Comparison of ENCODE assay signal across 21 mouse cellular contexts in the genomic region with DNA sequence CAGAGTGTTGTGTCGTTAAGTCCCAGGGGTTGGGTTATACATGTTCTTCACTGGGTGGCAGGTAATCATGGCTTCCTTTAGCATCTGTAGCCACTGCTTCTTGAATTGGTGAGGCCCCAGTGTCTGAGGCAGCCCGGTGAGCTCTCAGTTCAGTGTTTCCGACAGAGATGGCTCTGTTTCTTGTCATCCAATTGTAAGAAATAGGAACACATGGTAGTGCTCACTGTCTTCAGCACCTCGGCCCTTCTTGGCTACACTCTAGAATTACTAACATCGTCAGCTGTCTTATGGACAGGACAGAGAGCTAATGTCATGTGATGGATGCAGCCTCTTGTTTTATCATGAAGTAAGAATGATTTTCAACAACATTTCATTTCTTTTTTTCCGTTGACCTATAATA. TPM values are rescaled to one million over a fixed set of nuclear protein-coding genes. Genes with fewer than 3 reads are reported as not detected.
DNase-seq lines count a peak whose midpoint lies in the region; ATAC-seq and TF ChIP-seq lines count a peak whose summit lies in the region.
"Had no signal": no experiment of that assay in that cellular context is flagged by ENCODE, and none has a peak within 500 bp of the region (broad histone marks: within the 10 kb centered on the region; RNA-seq: fewer than 3 reads in every experiment).

No protein-coding gene starts in this region.

- peaks cover 98% of the 10 kb centered on the region for H3K79me2 ChIP-seq in CH12.LX (replicated peaks; ENCODE audit: control insufficient read depth, extremely low read depth, insufficient read depth, poor library complexity, severe bottlenecking)

- TF ChIP-seq CTCF in spleen, adult 2 months (IDR thresholded peaks at IDR 0.05; ENCODE audit: extremely low read depth, insufficient read depth, insufficient read length, insufficient replicate concordance) = no peak
- no peak for TF ChIP-seq CTCF in CH12.LX (conservative IDR thresholded peaks at IDR 0.05 in 1 of 2, IDR thresholded peaks at IDR 0.05 in 1 of 2; ENCODE audit: low read depth in 2 of 2, low read length in 2 of 2)

- ATAC-seq in forebrain, embryonic 15.5 days (replicated peaks) = no peak
- ATAC-seq in forebrain, embryonic 11.5 days (replicated peaks; ENCODE audit: low FRiP score) = no peak
- ATAC-seq: intestine, postnatal 0 days had no signal

- no peak; the same call in 1 of the 2 replicates for TF ChIP-seq RAD21 in CH12.LX (IDR thresholded peaks at IDR 0.05; ENCODE audit: low read depth, low read length)

- H3K4me3 ChIP-seq in forebrain, embryonic 15.5 days = no peak overlapping the region
- no peak overlapping the region for H3K4me3 ChIP-seq in forebrain, embryonic 11.5 days (ENCODE audit: low read depth, low read length)
- no peak overlapping the region for H3K4me3 ChIP-seq in spleen, adult 2 months (ENCODE audit: extremely low read depth, insufficient read depth, insufficient read length)
- peak overlapping the region; percentile 12 to 42 (median 31) for H3K4me3 ChIP-seq in CH12.LX (replicated peaks in 1 of 3; ENCODE audit: low read depth in 2 of 3, low read length in 2 of 3, poor library complexity in 1 of 3)
- H3K4me3 ChIP-seq: embryonic facial prominence, embryonic 15.5 days; erythroblast, embryonic 14.5 days; forebrain, embryonic 12.5 days; heart, adult 2 months; heart, embryonic 12.5 days; hindbrain, embryonic 10.5 days had no signal

- no peak overlapping the region for H3K4me2 ChIP-seq in forebrain, embryonic 15.5 days (replicated peaks)
- no peak overlapping the region for H3K4me2 ChIP-seq in forebrain, embryonic 11.5 days (ENCODE audit: low read depth, low read length, severe bottlenecking)
- peak overlapping the region; percentile 96 for H3K4me2 ChIP-seq in CH12.LX (ENCODE audit: insufficient read depth, low read depth, poor library complexity, severe bottlenecking)
- H3K4me2 ChIP-seq: embryonic facial prominence, embryonic 15.5 days; forebrain, embryonic 12.5 days; heart, embryonic 12.5 days; hindbrain, embryonic 14.5 days had no signal

- 0 out of 2 replicates have a peak, but pooled peaks have one; percentile 15 for TF ChIP-seq EP300 in CH12.LX (IDR thresholded peaks at IDR 0.05; ENCODE audit: low read length)

- dilution Hi-C loops in CH12.LX (cut with MboI; ENCODE audit: extremely low pct_ligation_motif_present, extremely low pct_unique_long_range_greater_than_20kb, low sequenced_read_pairs) = no loop called here

- peak overlapping the region; percentile 64 for H3K27ac ChIP-seq in forebrain, embryonic 15.5 days (replicated peaks)
- H3K27ac ChIP-seq in forebrain, embryonic 11.5 days (ENCODE audit: low read depth, low read length) = no peak overlapping the region
- H3K27ac ChIP-seq in spleen, adult 2 months (ENCODE audit: insufficient read depth, low read length) = peak overlapping the region; percentile 32; the same call in 1 of the 2 replicates
- peak overlapping the region; percentile 96 for H3K27ac ChIP-seq in CH12.LX (ENCODE audit: insufficient read depth, low read depth)
- H3K27ac ChIP-seq: embryonic facial prominence, embryonic 15.5 days; forebrain, embryonic 12.5 days; hindbrain, embryonic 10.5 days; hindbrain, embryonic 14.5 days had no signal

- no peaks in the 10 kb centered on the region for H3K9me3 ChIP-seq in forebrain, embryonic 15.5 days
- H3K9me3 ChIP-seq in forebrain, embryonic 11.5 days (ENCODE audit: control insufficient read depth, low read length) = no peaks in the 10 kb centered on the region
- H3K9me3 ChIP-seq in CH12.LX (replicated peaks; ENCODE audit: low read length) = peaks cover 8% of the 10 kb centered on the region
- H3K9me3 ChIP-seq: embryonic facial prominence, embryonic 15.5 days; forebrain, embryonic 12.5 days; hindbrain, embryonic 10.5 days had no signal

- H3K4me1 ChIP-seq in forebrain, embryonic 15.5 days = peaks cover 32% of the 10 kb centered on the region
- H3K4me1 ChIP-seq in forebrain, embryonic 11.5 days (replicated peaks; ENCODE audit: control insufficient read depth, insufficient read depth, low read length) = peaks cover 2% of the 10 kb centered on the region; the same call in 1 of the 2 replicates
- peaks cover 56% of the 10 kb centered on the region for H3K4me1 ChIP-seq in spleen, adult 2 months (ENCODE audit: control insufficient read depth, insufficient read depth, insufficient read length)
- H3K4me1 ChIP-seq in CH12.LX (ENCODE audit: control insufficient read depth in 1 of 2, insufficient read depth in 2 of 2) = peaks cover 44 to 90% of the 10 kb centered on the region in 2 experiments

- no peak overlapping the region for H3K9ac ChIP-seq in forebrain, embryonic 15.5 days (replicated peaks)
- no peak overlapping the region for H3K9ac ChIP-seq in forebrain, embryonic 11.5 days (ENCODE audit: low read length)
- peak overlapping the region; percentile 55; the same call in 1 of the 2 replicates for H3K9ac ChIP-seq in CH12.LX (ENCODE audit: insufficient read depth, low read depth)
- H3K9ac ChIP-seq: embryonic facial prominence, embryonic 15.5 days; forebrain, embryonic 12.5 days; heart, embryonic 12.5 days; hindbrain, embryonic 14.5 days had no signal

- no peaks in the 10 kb centered on the region for H3K27me3 ChIP-seq in forebrain, embryonic 15.5 days
- no peaks in the 10 kb centered on the region for H3K27me3 ChIP-seq in forebrain, embryonic 11.5 days (ENCODE audit: control insufficient read depth, insufficient read depth, low read length)
- no peaks in the 10 kb centered on the region for H3K27me3 ChIP-seq in spleen, adult 2 months (ENCODE audit: control insufficient read depth, insufficient read depth, low read length)
- no peaks in the 10 kb centered on the region for H3K27me3 ChIP-seq in CH12.LX (replicated peaks)

- H3K36me3 ChIP-seq in forebrain, embryonic 15.5 days = no peaks in the 10 kb centered on the region
- no peaks in the 10 kb centered on the region for H3K36me3 ChIP-seq in forebrain, embryonic 11.5 days (ENCODE audit: control insufficient read depth, insufficient read depth, low read length)
- 0 out of 2 replicates have a peak, but pooled peaks cover 3% of the 10 kb centered on the region for H3K36me3 ChIP-seq in spleen, adult 2 months (ENCODE audit: control insufficient read depth, insufficient read depth, low read length)
- peaks cover 11 to 75% of the 10 kb centered on the region in 2 experiments for H3K36me3 ChIP-seq in CH12.LX (replicated peaks in 1 of 2; ENCODE audit: control insufficient read depth in 1 of 2, insufficient read depth in 1 of 2, low read length in 1 of 2)
- H3K36me3 ChIP-seq: embryonic facial prominence, embryonic 15.5 days; forebrain, embryonic 12.5 days; heart, embryonic 12.5 days; hindbrain, embryonic 10.5 days had no signal

- 71% methylated on average over 6 of the region's 6 CpGs for WGBS in forebrain, embryonic 15.5 days
- 88% methylated on average over 6 of the region's 6 CpGs for WGBS in forebrain, embryonic 11.5 days
- 72% methylated on average over 6 of the region's 6 CpGs for WGBS in spleen, adult 2 months

- no peak for TF ChIP-seq POLR2A in spleen, adult 2 months (IDR thresholded peaks at IDR 0.05; ENCODE audit: low read depth, low read length)
- no peak for TF ChIP-seq POLR2A in CH12.LX (IDR thresholded peaks at IDR 0.05; ENCODE audit: low read depth, low read length)

- DNase-seq in forebrain, embryonic 11.5 days (ENCODE audit: low spot score) = no peak
- no peak for DNase-seq in spleen, adult 2 months (ENCODE audit: low read depth in 1 of 2, low spot score in 2 of 2)
- no peak for DNase-seq in spleen, adult 18-20 months
- no peak for DNase-seq in CH12.LX (ENCODE audit: extremely low read depth)
- no peak for DNase-seq in cerebellum, postnatal 36 days
- DNase-seq in ovary, adult 18-20 months (ENCODE audit: low spot score) = no peak
- DNase-seq: adrenal gland, adult 8-10 months; adrenal gland, postnatal 36 days; cerebellum, adult 2 months; cerebellum, postnatal 10 days; embryo, embryonic 11 days; gastrocnemius, postnatal 10 days; heart, adult 2 months had no signal

- in situ Hi-C loops in CH12.LX (cut with MboI; ENCODE audit: low pct_ligation_motif_present, low pct_unique_long_range_greater_than_20kb, low sequenced_read_pairs) = no loop called here

TF ChIP-seq in CH12.LX, 34 proteins besides CTCF, POLR2A, EP300 and RAD21 (continues in another document):
- TF ChIP-seq JUN (IDR thresholded peaks at IDR 0.05; ENCODE audit: insufficient read depth, low read depth, low read length) = no peak
- TF ChIP-seq JUND (conservative IDR thresholded peaks at IDR 0.05; ENCODE audit: low read depth, low read length) = no peak
- 0 out of 2 replicates have a peak, but pooled peaks have one; percentile 10 for TF ChIP-seq ETS1 (conservative IDR thresholded peaks at IDR 0.05; ENCODE audit: low read depth, low read length)
- no peak for TF ChIP-seq ZKSCAN1 (IDR thresholded peaks at IDR 0.05; ENCODE audit: borderline replicate concordance, low read depth, low read length)
- TF ChIP-seq NELFE (IDR thresholded peaks at IDR 0.05; ENCODE audit: low read depth, low read length) = no peak
- no peak for TF ChIP-seq CHD2 (IDR thresholded peaks at IDR 0.05; ENCODE audit: low read length)
- no peak for TF ChIP-seq ZNF384 (IDR thresholded peaks at IDR 0.05; ENCODE audit: low read depth, low read length)
- TF ChIP-seq PAX5 (IDR thresholded peaks at IDR 0.05; ENCODE audit: low read length) = no peak
- TF ChIP-seq HCFC1 (IDR thresholded peaks at IDR 0.05; ENCODE audit: low read depth, low read length) = no peak
- 0 out of 2 replicates have a peak, but pooled peaks have one; percentile 26 for TF ChIP-seq TCF12 (IDR thresholded peaks at IDR 0.05; ENCODE audit: low read depth, low read length)
- peak; percentile 35; the same call in 1 of the 2 replicates for TF ChIP-seq CHD1 (IDR thresholded peaks at IDR 0.05; ENCODE audit: low read depth, low read length)
- TF ChIP-seq BHLHE40 (IDR thresholded peaks at IDR 0.05; ENCODE audit: low read depth, low read length) = peak; percentile 32; the same call in 1 of the 2 replicates
- TF ChIP-seq SIN3A (IDR thresholded peaks at IDR 0.05; ENCODE audit: low read length) = peak; percentile 87

RNA-seq across cellular contexts. Expression of a gene that starts 10.0 kb away (rescaled TPM):
- 22.1 and 24.4 TPM in 2 replicates for polyA plus RNA-seq in forebrain, embryonic 15.5 days (2015; fragmentation: Nextera tagmentation; extraction: Ambion mirVana)
- 2.8 TPM in 2 replicates for polyA plus RNA-seq in forebrain, embryonic 11.5 days (2014; fragmentation: Nextera tagmentation; extraction: Ambion mirVana)
- 17.6 and 18.6 TPM in 2 replicates for polyA plus RNA-seq in spleen, adult 2 months (2012; rRNA removed)
- 49.3 and 52.0 TPM in 2 replicates for total RNA-seq in CH12.LX (2012; rRNA removed)
- total RNA-seq in CH12.LX (2014; rRNA removed) = 28.9 and 37.7 TPM in 2 replicates
- polyA plus RNA-seq in CH12.LX (2012; ENCODE audit: insufficient read length, low read depth) = 49.4 and 55.7 TPM in 2 replicates

RNA-seq across cellular contexts. Expression of a gene that starts 50.5 kb away (rescaled TPM):
- 13.4 and 14.7 TPM in 2 replicates for polyA plus RNA-seq in forebrain, embryonic 15.5 days (2015; fragmentation: Nextera tagmentation; extraction: Ambion mirVana)
- 20.6 and 20.7 TPM in 2 replicates for polyA plus RNA-seq in forebrain, embryonic 11.5 days (2014; fragmentation: Nextera tagmentation; extraction: Ambion mirVana)
- 9.4 and 11.6 TPM in 2 replicates for polyA plus RNA-seq in spleen, adult 2 months (2012; rRNA removed)
- total RNA-seq in CH12.LX (2012; rRNA removed) = 20.3 and 24.0 TPM in 2 replicates
- 13.9 and 14.4 TPM in 2 replicates for total RNA-seq in CH12.LX (2014; rRNA removed)
- 14.6 and 19.8 TPM in 2 replicates for polyA plus RNA-seq in CH12.LX (2012; ENCODE audit: insufficient read length, low read depth)

Comparison
In these comparisons a context has a peak if more than half of its experiments do, and no peak if none do; other contexts are left out.
1. H3K4me3 ChIP-seq: peak in CH12.LX (3 of 3); none in forebrain, embryonic 15.5 days (single experiment), forebrain, embryonic 11.5 days (single experiment) and spleen, adult 2 months (single experiment).